Mouse (Mus musculus): ENCODE measurements around the gene Creb3l2.

GRCm38 (mm10) chr6:37338055-37338454 is 103.9 kb downstream of the Creb3l2 start:
- TF ChIP-seq CTCF (IDR thresholded peaks at IDR 0.05; ENCODE audit: control insufficient read depth, insufficient read depth, low read length) = no peak
- no peak for TF ChIP-seq POLR2A (IDR thresholded peaks at IDR 0.05; ENCODE audit: borderline replicate concordance, control insufficient read depth, low read depth, low read length)

All from bone marrow, adult 2 months (tissue).